Mouse (Mus musculus) hindbrain, embryonic 11.5 days (tissue): ENCODE results near the gene Myl6b. TPM values are rescaled to one million over a fixed set of nuclear protein-coding genes. Genes with fewer than 3 reads are reported as not detected.

Source experiments
- ATAC-seq: fragments of 200-750 bp; cut with Nextera tagmentation; 2 replicates; pipeline ENCODE4 v1.8.0; 2017; ENCODE audit warnings: mild to moderate bottlenecking, moderate TSS enrichment, moderate library complexity; ENCODE audit not compliant: low FRiP score
- DNase-seq: peaks from one replicate; pipeline ENCODE4 v3.0.0-alpha.2; 2015; ENCODE audit warnings: low spot score
- H3K27ac ChIP-seq: fragments of 300-500 bp; sonication (generic); 2 replicates; pipeline ENCODE4 v1.5.1; 2014; ENCODE audit warnings: mild to moderate bottlenecking, low read depth, low read length
- H3K27me3 ChIP-seq: fragments of 300-500 bp; sonication (generic); 2 replicates; pipeline ENCODE4 v1.6.1; 2014; ENCODE audit warnings: mild to moderate bottlenecking, low read length, moderate library complexity, mixed read lengths; ENCODE audit not compliant: control insufficient read depth, insufficient read depth
- H3K36me3 ChIP-seq: fragments of 300-500 bp; sonication (generic); 2 replicates; pipeline ENCODE4 v1.6.1; 2014; ENCODE audit warnings: mild to moderate bottlenecking, low read length, moderate library complexity, mixed read lengths; ENCODE audit not compliant: control insufficient read depth, insufficient read depth
- H3K4me1 ChIP-seq: fragments of 300-500 bp; sonication (generic); replicated peaks from 2 replicates; pipeline ENCODE4 v1.6.1; 2014; ENCODE audit warnings: low read length, mixed read lengths; ENCODE audit not compliant: control insufficient read depth, insufficient read depth
- H3K4me2 ChIP-seq: fragments of 300-500 bp; sonication (generic); replicated peaks from 2 replicates; pipeline ENCODE4 v1.6.1; 2014; ENCODE audit warnings: mild to moderate bottlenecking, low read depth, low read length
- H3K4me3 ChIP-seq: fragments of 300-500 bp; sonication (generic); 2 replicates; pipeline ENCODE4 v1.5.1; 2014; ENCODE audit warnings: low read depth, low read length
- H3K9ac ChIP-seq: fragments of 300-500 bp; sonication (generic); 2 replicates; pipeline ENCODE4 v1.6.1; 2014; ENCODE audit warnings: low read depth, low read length
- H3K9me3 ChIP-seq: fragments of 300-500 bp; sonication (generic); 2 replicates; pipeline ENCODE4 v1.6.1; 2016; ENCODE audit warnings: low read length; ENCODE audit not compliant: control insufficient read depth
- WGBS: fragments of 180-500 bp; shearing (Covaris S2); extraction: QIAGEN DNeasy Blood & Tissue Kit; methylation state at CpG from one replicate; pipeline ENCODE4 v1.1.7; 2014; 5-methylcytosine and 5-hydroxymethylcytosine counted together
- polyA plus RNA-seq: library from polyadenylated mRNA; unstranded; fragments of >200 nt; fragmentation: Nextera tagmentation; extraction: Ambion mirVana; gene quantifications from 2 replicates; pipeline ENCODE4 v1.2.1, GENCODE M21; 2014

Gene Myl6b
- polyA plus RNA-seq, 1 experiment from 2014 or later = 4.2 TPM

- no peak overlapping the region for H3K4me2 ChIP-seq
- WGBS = 94% methylated on average over 22 of the region's 22 CpGs
- ATAC-seq (no peak), DNase-seq (no peak)
- H3K4me3 ChIP-seq = no peak overlapping the region
- H3K27me3 ChIP-seq = no peaks in the 10 kb centered on the region
- H3K27ac ChIP-seq = no peak overlapping the region
- H3K9me3 ChIP-seq = no peaks in the 10 kb centered on the region
- peaks cover 20% of the 10 kb centered on the region; the same call in 1 of the 2 replicates for H3K36me3 ChIP-seq
- H3K4me1 ChIP-seq = peaks cover 5% of the 10 kb centered on the region; the same call in 1 of the 2 replicates
- no peak overlapping the region for H3K9ac ChIP-seq
Measured at GRCm38 (mm10) chr10:128487861-128488712, 10.4 kb downstream of the Myl6b start.

- no peak for DNase-seq
- Histone ChIP-seq H3K4me2 (no peak overlapping the region), H3K4me1 (peaks cover 3% of the 10 kb centered on the region; the same call in 1 of the 2 replicates), H3K27me3 (no peaks in the 10 kb centered on the region), H3K4me3 (no peak overlapping the region), H3K9me3 (no peaks in the 10 kb centered on the region), H3K9ac (no peak overlapping the region), H3K27ac (no peak overlapping the region), H3K36me3 (peaks cover 32% of the 10 kb centered on the region)
- no peak for ATAC-seq
- WGBS = 92% methylated on average over 7 of the region's 7 CpGs
Measured at GRCm38 (mm10) chr10:128486370-128486769, 12.1 kb downstream of the Myl6b start.

- Histone ChIP-seq H3K4me3 (no peak overlapping the region), H3K9ac (no peak overlapping the region), H3K4me2 (no peak overlapping the region), H3K27ac (no peak overlapping the region), H3K27me3 (no peaks in the 10 kb centered on the region), H3K36me3 (peaks cover 34% of the 10 kb centered on the region), H3K4me1 (no peaks in the 10 kb centered on the region), H3K9me3 (no peaks in the 10 kb centered on the region)
- 91% methylated on average over 12 of the region's 12 CpGs for WGBS
- ATAC-seq (no peak), DNase-seq (no peak)
Measured at GRCm38 (mm10) chr10:128474366-128474765, 24.1 kb downstream of the Myl6b start.

- H3K4me2 ChIP-seq = peak overlapping the region; percentile 75
- peaks cover 7% of the 10 kb centered on the region; the same call in 1 of the 2 replicates for H3K36me3 ChIP-seq
- peak overlapping the region; percentile 99 for H3K9ac ChIP-seq
- H3K4me3 ChIP-seq = peak overlapping the region; percentile 97
- 2% methylated on average over 5 of the region's 5 CpGs for WGBS
- no peak for ATAC-seq
- H3K27me3 ChIP-seq = no peaks in the 10 kb centered on the region
- peak; percentile 48 for DNase-seq
- no peaks in the 10 kb centered on the region for H3K9me3 ChIP-seq
- 0 out of 2 replicates have a peak, but pooled peaks cover 2% of the 10 kb centered on the region for H3K4me1 ChIP-seq
- peak overlapping the region; percentile 96 for H3K27ac ChIP-seq
Measured at GRCm38 (mm10) chr10:128460270-128460630, 38.2 kb downstream of the Myl6b start.

GRCm38 (mm10) chr10:128459409-128460269 is 38.8 kb downstream of the Myl6b start:
- Histone ChIP-seq H3K4me2 (peak overlapping the region; percentile 75), H3K9me3 (no peaks in the 10 kb centered on the region), H3K4me1 (0 out of 2 replicates have a peak, but pooled peaks cover 2% of the 10 kb centered on the region), H3K36me3 (peaks cover 4% of the 10 kb centered on the region; the same call in 1 of the 2 replicates), H3K27ac (peak overlapping the region; percentile 96), H3K9ac (peak overlapping the region; percentile 99), H3K4me3 (peak overlapping the region; percentile 97), H3K27me3 (no peaks in the 10 kb centered on the region)
- peak; percentile 70 for DNase-seq
- ATAC-seq = peak; percentile 66
- WGBS = 1% methylated on average over 21 of the region's 67 CpGs

- ATAC-seq (peak; percentile 77), DNase-seq (peak; percentile 90)
- Histone ChIP-seq H3K4me2 (peak within 1 kb of the TSS; percentile 79), H3K4me1 (0 out of 2 replicates have a peak, but pooled peaks cover 2% of the 10 kb centered on the region), H3K27ac (peak within 1 kb of the TSS; percentile 96), H3K27me3 (no peaks in the 10 kb centered on the region), H3K4me3 (peak within 1 kb of the TSS; percentile 97), H3K36me3 (peaks cover under 1% of the 10 kb centered on the region; the same call in 1 of the 2 replicates), H3K9ac (peak within 1 kb of the TSS; percentile 99), H3K9me3 (no peaks in the 10 kb centered on the region)
- WGBS = under 1% methylated on average over 46 of the region's 86 CpGs
Measured at GRCm38 (mm10) chr10:128458719-128459408, 39.6 kb downstream of the Myl6b start, which contains the start of gene Smarcc2. Gene Smarcc2, plus strand, starts transcription at chr10:128459248.

- peak overlapping the region; percentile 79 for H3K4me2 ChIP-seq
- 0 out of 2 replicates have a peak, but pooled peaks cover 2% of the 10 kb centered on the region for H3K4me1 ChIP-seq
- under 1% methylated on average over 29 of the region's 29 CpGs for WGBS
- no peaks in the 10 kb centered on the region for H3K9me3 ChIP-seq
- peak overlapping the region; percentile 96 for H3K27ac ChIP-seq
- H3K36me3 ChIP-seq = no peaks in the 10 kb centered on the region; the same call in 1 of the 2 replicates
- H3K9ac ChIP-seq = peak overlapping the region; percentile 99
- peak; percentile 77 for ATAC-seq
- H3K4me3 ChIP-seq = peak overlapping the region; percentile 97
- DNase-seq = peak; percentile 94
- no peaks in the 10 kb centered on the region for H3K27me3 ChIP-seq
Measured at GRCm38 (mm10) chr10:128458348-128458718, 40.2 kb downstream of the Myl6b start.

- no peaks in the 10 kb centered on the region for H3K36me3 ChIP-seq
- H3K4me1 ChIP-seq = 0 out of 2 replicates have a peak, but pooled peaks cover 2% of the 10 kb centered on the region
- H3K27me3 ChIP-seq = no peaks in the 10 kb centered on the region
- H3K9ac ChIP-seq = no peak overlapping the region
- WGBS = 88% methylated on average over 6 of the region's 6 CpGs
- no peak overlapping the region for H3K4me3 ChIP-seq
- H3K9me3 ChIP-seq = no peaks in the 10 kb centered on the region
- H3K4me2 ChIP-seq = no peak overlapping the region
- DNase-seq (no peak), ATAC-seq (no peak)
- H3K27ac ChIP-seq = no peak overlapping the region
Measured at GRCm38 (mm10) chr10:128457676-128458075, 40.8 kb downstream of the Myl6b start.
